Mouse (Mus musculus) kidney, embryonic 15.5 days (tissue): ENCODE measurements around the gene Thoc3. TPM values are rescaled to one million over a fixed set of nuclear protein-coding genes. Genes with fewer than 3 reads are reported as not detected.

ENCODE experiments used
- ATAC-seq: fragments of 200-750 bp; cut with Nextera tagmentation; replicated peaks from 2 replicates; pipeline ENCODE4 v1.8.0; 2017; ENCODE audit warnings: moderate TSS enrichment; ENCODE audit not compliant: low FRiP score
- H3K27ac ChIP-seq: fragments of 300-500 bp; sonication (generic); 2 replicates; pipeline ENCODE4 v1.5.1; 2015; ENCODE audit warnings: mild to moderate bottlenecking, inconsistent platforms
- H3K27me3 ChIP-seq: fragments of 300-500 bp; sonication (generic); 2 replicates; pipeline ENCODE4 v1.6.1; 2015; ENCODE audit warnings: inconsistent platforms
- H3K36me3 ChIP-seq: fragments of 300-500 bp; sonication (generic); 2 replicates; pipeline ENCODE4 v1.6.1; 2015; ENCODE audit warnings: inconsistent platforms
- H3K4me1 ChIP-seq: fragments of 300-500 bp; sonication (generic); 2 replicates; pipeline ENCODE4 v1.6.1; 2015; ENCODE audit warnings: inconsistent platforms
- H3K4me2 ChIP-seq: fragments of 300-500 bp; sonication (generic); 2 replicates; pipeline ENCODE4 v1.6.1; 2015; ENCODE audit warnings: moderate library complexity, mild to moderate bottlenecking, inconsistent platforms
- H3K4me3 ChIP-seq: fragments of 300-500 bp; sonication (generic); replicated peaks from 2 replicates; pipeline ENCODE4 v1.5.1; 2015; ENCODE audit warnings: mild to moderate bottlenecking, inconsistent platforms
- H3K9ac ChIP-seq: fragments of 300-500 bp; sonication (generic); 2 replicates; pipeline ENCODE4 v1.6.1; 2015; ENCODE audit warnings: mild to moderate bottlenecking, inconsistent platforms
- H3K9me3 ChIP-seq: fragments of 300-500 bp; sonication (generic); replicated peaks from 2 replicates; pipeline ENCODE4 v1.6.1; 2016; ENCODE audit warnings: inconsistent platforms
- WGBS: fragments of 180-500 bp; shearing (Covaris S2); methylation state at CpG from one replicate; pipeline ENCODE4 v1.1.7; 2015; ENCODE audit warnings: mixed read lengths; 5-methylcytosine and 5-hydroxymethylcytosine counted together
- polyA plus RNA-seq: library from polyadenylated mRNA; unstranded; fragments of >200 nt; fragmentation: Nextera tagmentation; extraction: Ambion mirVana; gene quantifications from 2 replicates; pipeline ENCODE4 v1.2.1, GENCODE M21; 2015

Gene Thoc3
- polyA plus RNA-seq, 1 experiment from 2014 or later, result 129 TPM

DNA sequence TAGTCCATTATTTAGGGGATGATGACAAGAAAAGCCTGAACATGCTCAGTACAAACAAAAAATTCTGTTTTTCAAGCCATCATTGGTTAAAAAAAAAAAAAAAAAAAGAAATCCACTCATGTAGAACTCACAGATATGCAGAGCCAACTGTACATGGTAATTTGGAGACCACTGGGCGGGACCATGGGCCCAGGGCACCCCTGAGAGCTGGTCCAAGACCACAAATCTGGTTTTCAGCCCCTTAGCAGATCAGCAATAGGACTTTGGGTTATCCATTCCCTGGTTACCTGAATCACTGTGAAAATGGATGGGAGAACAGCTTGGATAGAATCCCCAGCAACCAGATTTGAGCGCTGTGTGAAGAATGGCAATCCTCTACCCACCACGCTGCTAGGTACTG is 57.0 kb downstream of the Thoc3 start:
- ATAC-seq, result no peak
- Histone ChIP-seq H3K27me3 (no peaks in the 10 kb centered on the region), H3K9ac (no peak overlapping the region), H3K9me3 (no peaks in the 10 kb centered on the region), H3K27ac (no peak overlapping the region), H3K36me3 (no peaks in the 10 kb centered on the region), H3K4me1 (peaks cover 3% of the 10 kb centered on the region; the same call in 1 of the 2 replicates), H3K4me3 (no peak overlapping the region), H3K4me2 (no peak overlapping the region)
- WGBS, result 88% methylated on average over 3 of the region's 3 CpGs

Other genes with a start within 250 kb of the Thoc3 start
- 4.0 and 5.3 TPM in 2 replicates for gene Cplx2, start 97.5 kb downstream of the Thoc3 start, polyA plus RNA-seq
- gene Simc1, start 34.9 kb upstream of the Thoc3 start, polyA plus RNA-seq, result 13.3 and 15.6 TPM in 2 replicates
- 151 and 162 TPM in 2 replicates for gene 4833439L19Rik, start 96.6 kb upstream of the Thoc3 start, polyA plus RNA-seq
- gene Arl10, start 106.2 kb upstream of the Thoc3 start, polyA plus RNA-seq, result 34.0 and 36.1 TPM in 2 replicates
- 90.2 and 95.5 TPM in 2 replicates for gene Nop16, start 121.2 kb upstream of the Thoc3 start, polyA plus RNA-seq
- gene Higd2a, start 121.4 kb upstream of the Thoc3 start, polyA plus RNA-seq, result 205 and 219 TPM in 2 replicates
- 44.8 and 45.6 TPM in 2 replicates for gene Cltb, start 142.5 kb upstream of the Thoc3 start, polyA plus RNA-seq
- gene Faf2, start 152.9 kb upstream of the Thoc3 start, polyA plus RNA-seq, result 77.2 and 77.4 TPM in 2 replicates
- gene Rnf44, start 225.1 kb upstream of the Thoc3 start, polyA plus RNA-seq, result 78.5 and 83.8 TPM in 2 replicates
- 5.4 TPM in 2 replicates for gene Cdhr2, start 232.6 kb upstream of the Thoc3 start, polyA plus RNA-seq